Mouse (Mus musculus) c-Kit-positive CD71-positive TER-119-positive erythroid progenitor cells, embryonic 14.5 days (primary cell): ENCODE results near the gene Igsf11.

Experiments
- DNase-seq: peaks from one replicate; pipeline ENCODE4 v3.0.0-alpha.2; 2013; ENCODE audit warnings: low spot score

Igsf11 gene

DNA sequence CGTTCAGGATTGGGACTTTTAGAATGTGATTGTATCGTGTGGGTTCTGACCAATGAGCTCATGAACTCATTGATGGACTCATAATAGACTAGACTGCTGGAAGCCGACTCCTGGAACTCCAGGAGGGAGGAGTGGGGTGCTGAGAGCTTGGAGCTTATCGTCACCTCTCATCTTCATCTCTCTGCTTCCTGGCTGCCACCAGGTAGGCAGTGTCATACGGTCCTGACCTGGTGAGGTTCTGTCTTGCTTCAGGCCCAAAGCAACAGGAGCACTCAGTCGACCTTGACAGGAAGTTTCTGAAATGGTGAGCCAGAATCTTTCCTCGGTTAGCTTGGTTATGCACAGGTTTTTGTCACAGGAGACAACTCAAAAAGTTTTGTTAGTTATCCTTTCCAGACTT, at the start of gene Igsf11:
TSS of gene Igsf11 (plus strand) at position 301 of the 400 bp plus-strand sequence.
- DNase-seq: no peak

- DNase-seq: peak; percentile 6
Observed at GRCm38 (mm10) chr16:38858120-38858749, 34.2 kb upstream of the Igsf11 start.

GRCm38 (mm10) chr16:38860548-38860947, 31.9 kb upstream of the Igsf11 start:
- no peak for DNase-seq

- no peak for DNase-seq
Observed at GRCm38 (mm10) chr16:38864358-38864757, 28.1 kb upstream of the Igsf11 start.

DNA sequence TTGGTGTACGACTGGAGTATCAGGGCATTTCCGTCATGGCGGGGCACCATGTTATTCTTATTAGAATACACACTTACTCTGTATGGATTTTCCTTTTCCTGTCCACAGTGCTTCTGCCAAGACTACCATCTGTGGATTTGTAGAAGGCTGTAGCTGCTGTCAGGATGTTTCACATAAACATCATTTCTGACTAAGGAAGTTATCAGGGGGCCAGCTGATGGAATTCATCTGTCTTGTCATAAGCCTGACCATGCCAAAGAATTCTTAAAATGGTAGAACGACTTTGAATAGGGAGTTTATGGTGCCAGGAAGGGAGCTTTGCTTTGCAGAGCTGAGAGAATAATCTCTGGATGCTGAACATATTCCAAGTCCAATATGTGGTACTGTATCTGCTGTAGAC, 19.2 kb upstream of the Igsf11 start:
- no peak for DNase-seq

DNA sequence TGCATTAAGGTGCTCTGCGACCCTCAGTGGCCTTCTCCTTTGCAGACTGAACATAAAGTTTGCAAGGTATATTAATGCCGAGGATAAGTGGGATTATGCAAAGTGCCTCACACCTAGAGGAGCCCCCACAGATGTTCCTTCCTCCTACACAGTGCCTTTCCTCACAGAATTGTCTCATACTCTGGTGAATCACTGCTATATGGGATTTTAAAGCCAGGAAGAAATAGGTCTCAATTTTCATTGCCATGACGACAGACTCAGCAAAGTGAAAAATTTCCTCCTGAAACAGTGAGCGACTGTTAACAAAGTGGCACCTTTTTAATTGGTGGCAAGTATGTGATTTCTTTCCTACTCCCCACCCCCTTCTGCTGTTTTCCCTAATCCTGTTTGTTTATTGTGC, 18.0 kb upstream of the Igsf11 start:
- DNase-seq: no peak

DNA sequence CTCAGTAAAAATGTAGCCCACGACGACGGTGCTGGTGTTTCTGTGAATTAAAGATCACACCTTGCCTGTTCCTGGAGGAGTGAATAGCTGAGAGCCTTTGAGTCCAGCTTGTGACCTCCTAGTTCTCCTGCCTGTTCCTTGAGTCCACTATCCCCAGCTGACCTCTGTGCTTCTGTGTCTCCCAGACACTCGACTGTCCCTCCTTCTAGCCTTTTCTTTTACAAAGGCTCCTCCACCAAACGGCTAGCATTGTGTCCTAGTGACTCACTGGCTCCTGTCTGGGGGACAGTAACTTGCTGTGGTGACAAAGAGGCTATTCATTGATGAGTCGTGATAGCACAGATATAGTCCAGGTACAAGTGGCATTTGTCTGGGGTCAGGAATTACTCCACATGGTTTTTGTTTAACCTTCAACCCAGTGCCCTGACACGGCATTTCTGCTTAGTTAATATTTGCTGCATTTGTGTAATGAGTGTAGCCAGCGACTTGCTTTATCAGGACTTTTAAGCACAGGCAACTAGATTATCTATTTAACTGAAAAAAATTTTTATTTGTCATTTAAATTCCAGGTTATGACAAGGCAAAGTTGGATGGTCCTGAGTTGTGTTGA, 6.5 kb downstream of the Igsf11 start:
- DNase-seq: no peak

DNA sequence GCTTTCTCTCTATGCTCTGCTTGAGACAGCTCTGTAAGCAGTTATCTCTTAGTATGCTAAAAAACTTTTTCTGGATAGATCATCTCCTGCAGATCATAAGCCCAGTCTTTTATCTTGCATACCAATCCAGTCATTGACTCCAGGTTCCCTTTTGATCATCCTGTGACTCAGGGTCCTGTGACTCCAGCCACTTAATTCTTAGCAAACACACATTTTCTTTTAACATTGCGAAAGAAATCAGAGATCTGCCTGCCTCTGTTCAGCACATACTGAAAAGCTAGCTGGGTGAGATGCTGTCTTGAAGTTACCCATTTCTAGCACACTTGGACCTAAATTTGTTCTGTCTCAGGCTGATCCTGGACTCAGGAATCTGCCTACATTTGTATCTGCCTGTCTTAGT, 7.6 kb downstream of the Igsf11 start:
- no peak for DNase-seq

GRCm38 (mm10) chr16:38902111-38902778, 9.8 kb downstream of the Igsf11 start:
- DNase-seq: peak; percentile 43

- DNase-seq: no peak
Observed at GRCm38 (mm10) chr16:38903020-38903419, 10.5 kb downstream of the Igsf11 start.

GRCm38 (mm10) chr16:38904202-38904601, 11.7 kb downstream of the Igsf11 start:
- DNase-seq: no peak

GRCm38 (mm10) chr16:38905911-38906310, 13.4 kb downstream of the Igsf11 start:
- DNase-seq: no peak

- DNase-seq: no peak
Observed at GRCm38 (mm10) chr16:38908304-38908703, 15.8 kb downstream of the Igsf11 start.

DNA sequence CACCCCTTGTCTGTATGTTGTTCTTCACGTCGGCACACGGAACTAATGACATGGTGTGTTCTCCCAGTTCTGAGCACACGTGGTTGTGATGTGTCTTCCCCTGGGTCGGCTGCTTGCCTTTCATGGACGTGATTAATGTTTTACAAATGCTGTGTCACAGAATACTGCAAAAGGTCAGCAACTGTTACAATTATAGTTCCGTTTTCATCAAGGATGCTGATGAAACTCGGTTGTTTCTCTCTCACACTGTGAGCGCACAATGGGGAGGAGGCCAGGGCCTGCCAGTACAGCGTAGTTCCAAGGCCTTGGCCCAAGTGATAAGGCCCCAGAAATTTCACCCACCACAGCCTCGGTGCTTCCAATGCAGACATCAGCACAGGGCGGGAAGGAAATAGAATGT, 17.0 kb downstream of the Igsf11 start:
- no peak for DNase-seq

- no peak for DNase-seq
Observed at GRCm38 (mm10) chr16:38910088-38910487, 17.6 kb downstream of the Igsf11 start.

- DNase-seq: no peak
Observed at GRCm38 (mm10) chr16:38915451-38915850, 23.0 kb downstream of the Igsf11 start.

DNA sequence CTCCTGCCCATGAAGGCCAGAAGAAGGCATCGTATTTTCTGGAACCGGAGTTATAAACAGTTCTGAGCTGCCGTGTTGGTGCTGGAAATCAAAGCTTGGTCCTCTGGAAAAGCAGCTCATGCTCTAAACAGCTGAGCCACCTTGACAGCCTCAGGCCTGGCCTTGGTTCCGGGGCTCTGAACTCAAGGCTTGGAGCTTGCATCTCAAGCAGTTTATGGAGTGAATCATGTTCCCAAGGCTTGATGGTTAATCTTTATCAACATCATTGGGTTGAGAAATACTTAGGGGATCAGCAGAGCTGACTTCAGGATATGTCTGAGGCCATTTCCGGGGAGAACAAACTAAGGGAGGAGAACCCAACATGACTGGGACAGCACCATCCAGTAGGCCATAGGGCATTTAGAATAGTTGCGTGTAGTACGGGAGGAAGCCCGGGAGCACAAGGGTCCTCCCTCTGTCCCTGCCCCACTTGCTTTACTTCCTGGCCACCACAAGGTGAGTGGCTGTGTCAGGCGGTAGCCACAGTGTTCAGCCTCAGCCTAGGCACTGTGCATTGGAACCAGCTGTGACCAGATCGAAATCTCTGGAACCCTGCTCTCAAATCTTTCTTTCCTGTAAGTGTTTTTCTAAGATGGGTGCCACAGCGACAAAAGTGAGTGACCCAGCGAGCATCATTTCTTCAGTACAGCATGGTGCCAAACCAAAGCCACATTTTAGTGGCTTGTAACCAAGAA, 23.7 kb downstream of the Igsf11 start:
- no peak for DNase-seq

GRCm38 (mm10) chr16:38916885-38917284, 24.4 kb downstream of the Igsf11 start:
- no peak for DNase-seq

GRCm38 (mm10) chr16:38918121-38918520, 25.6 kb downstream of the Igsf11 start:
- no peak for DNase-seq

- DNase-seq: no peak
Observed at GRCm38 (mm10) chr16:38920488-38920887, 28.0 kb downstream of the Igsf11 start.

GRCm38 (mm10) chr16:38924940-38925339, 32.5 kb downstream of the Igsf11 start:
- no peak for DNase-seq

GRCm38 (mm10) chr16:38928760-38929159, 36.3 kb downstream of the Igsf11 start:
- no peak for DNase-seq

GRCm38 (mm10) chr16:38931519-38931918, 39.0 kb downstream of the Igsf11 start:
- no peak for DNase-seq
